Mouse (Mus musculus): Measurements from ENCODE around the gene Scly. TPM values are rescaled to one million over a fixed set of nuclear protein-coding genes. Genes with fewer than 3 reads are reported as not detected.

The Scly gene
- polyA plus RNA-seq, 1 experiment, result 19.2 TPM

DNA sequence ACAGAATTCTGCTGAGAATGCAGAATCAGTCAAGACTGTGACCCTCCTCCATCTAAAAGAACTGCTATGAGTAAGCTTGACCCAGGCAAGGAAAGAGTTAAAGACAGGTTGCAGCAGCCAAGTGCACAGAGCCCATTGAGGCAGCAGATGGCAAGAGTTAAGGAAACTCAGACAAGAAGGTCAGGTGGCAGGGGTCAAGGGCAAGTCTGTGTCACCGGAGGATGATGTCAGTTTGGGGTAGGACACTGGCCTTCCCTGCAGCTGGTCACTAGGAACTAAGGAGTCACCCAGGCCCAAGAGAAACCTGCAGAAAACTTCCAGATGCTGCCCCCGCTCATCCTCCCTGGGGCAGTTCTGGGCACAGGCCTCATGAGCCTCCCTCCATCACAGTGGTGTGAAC is 26.5 kb downstream of the Scly start:
- no peaks in the 10 kb centered on the region for H3K27me3 ChIP-seq (ENCODE audit: control insufficient read depth, insufficient read depth, low read length, poor library complexity, severe bottlenecking)
- H3K4me1 ChIP-seq (ENCODE audit: control insufficient read depth, insufficient read depth, low read length), result no peaks in the 10 kb centered on the region
- H3K9ac ChIP-seq (ENCODE audit: low read depth, poor library complexity, severe bottlenecking), result no peak overlapping the region
- TF ChIP-seq CTCF (IDR thresholded peaks at IDR 0.05; ENCODE audit: low read depth, low read length), result no peak
- TF ChIP-seq EP300 (IDR thresholded peaks at IDR 0.05; ENCODE audit: insufficient read depth, low read depth, low read length), result no peak
- TF ChIP-seq POLR2A (IDR thresholded peaks at IDR 0.05; ENCODE audit: insufficient read depth, low read length), result no peak
- no peaks in the 10 kb centered on the region for H3K9me3 ChIP-seq (replicated peaks; ENCODE audit: control insufficient read depth, insufficient read depth, low read length, poor library complexity, severe bottlenecking)
- H3K27ac ChIP-seq (ENCODE audit: insufficient read depth, low read length), result no peak overlapping the region
- H3K36me3 ChIP-seq (ENCODE audit: control insufficient read depth, insufficient read depth, low read length, poor library complexity, severe bottlenecking), result no peaks in the 10 kb centered on the region
- H3K4me3 ChIP-seq (ENCODE audit: low read depth, low read length), result no peak overlapping the region

GRCm38 (mm10) chr1:91325488-91326042 is 27.4 kb downstream of the Scly start:
- TF ChIP-seq CTCF (IDR thresholded peaks at IDR 0.05; ENCODE audit: low read depth, low read length) (no peak), POLR2A (IDR thresholded peaks at IDR 0.05; ENCODE audit: insufficient read depth, low read length) (no peak), EP300 (IDR thresholded peaks at IDR 0.05; ENCODE audit: insufficient read depth, low read depth, low read length) (no peak)
- Histone ChIP-seq H3K4me1 (ENCODE audit: control insufficient read depth, insufficient read depth, low read length) (no peaks in the 10 kb centered on the region), H3K27me3 (ENCODE audit: control insufficient read depth, insufficient read depth, low read length, poor library complexity, severe bottlenecking) (no peaks in the 10 kb centered on the region)

GRCm38 (mm10) chr1:91332102-91332501 is 34.0 kb downstream of the Scly start:
- no peaks in the 10 kb centered on the region for H3K4me1 ChIP-seq (ENCODE audit: control insufficient read depth, insufficient read depth, low read length)
- no peak overlapping the region for H3K4me3 ChIP-seq (ENCODE audit: low read depth, low read length)
- no peaks in the 10 kb centered on the region for H3K9me3 ChIP-seq (replicated peaks; ENCODE audit: control insufficient read depth, insufficient read depth, low read length, poor library complexity, severe bottlenecking)
- H3K27ac ChIP-seq (ENCODE audit: insufficient read depth, low read length), result no peak overlapping the region
- no peaks in the 10 kb centered on the region for H3K36me3 ChIP-seq (ENCODE audit: control insufficient read depth, insufficient read depth, low read length, poor library complexity, severe bottlenecking)
- no peak overlapping the region for H3K9ac ChIP-seq (ENCODE audit: low read depth, poor library complexity, severe bottlenecking)
- TF ChIP-seq POLR2A (IDR thresholded peaks at IDR 0.05; ENCODE audit: insufficient read depth, low read length), result no peak
- H3K27me3 ChIP-seq (ENCODE audit: control insufficient read depth, insufficient read depth, low read length, poor library complexity, severe bottlenecking), result no peaks in the 10 kb centered on the region

More at GRCm38 (mm10) chr1:91325488-91326042, 27.4 kb downstream of the Scly start:
- Histone ChIP-seq H3K9me3 (replicated peaks; ENCODE audit: control insufficient read depth, insufficient read depth, low read length, poor library complexity, severe bottlenecking) (no peaks in the 10 kb centered on the region), H3K9ac (ENCODE audit: low read depth, poor library complexity, severe bottlenecking) (no peak overlapping the region), H3K27ac (ENCODE audit: insufficient read depth, low read length) (no peak overlapping the region), H3K36me3 (ENCODE audit: control insufficient read depth, insufficient read depth, low read length, poor library complexity, severe bottlenecking) (no peaks in the 10 kb centered on the region), H3K4me3 (ENCODE audit: low read depth, low read length) (no peak overlapping the region)

- Histone ChIP-seq H3K9ac (ENCODE audit: low read depth, poor library complexity, severe bottlenecking) (no peak overlapping the region), H3K27ac (ENCODE audit: insufficient read depth, low read length) (no peak overlapping the region), H3K4me1 (ENCODE audit: control insufficient read depth, insufficient read depth, low read length) (no peaks in the 10 kb centered on the region), H3K9me3 (replicated peaks; ENCODE audit: control insufficient read depth, insufficient read depth, low read length, poor library complexity, severe bottlenecking) (no peaks in the 10 kb centered on the region), H3K36me3 (ENCODE audit: control insufficient read depth, insufficient read depth, low read length, poor library complexity, severe bottlenecking) (no peaks in the 10 kb centered on the region), H3K27me3 (ENCODE audit: control insufficient read depth, insufficient read depth, low read length, poor library complexity, severe bottlenecking) (no peaks in the 10 kb centered on the region), H3K4me3 (ENCODE audit: low read depth, low read length) (no peak overlapping the region)
- TF ChIP-seq POLR2A (IDR thresholded peaks at IDR 0.05; ENCODE audit: insufficient read depth, low read length), result no peak
- no peak for TF ChIP-seq EP300 (IDR thresholded peaks at IDR 0.05; ENCODE audit: insufficient read depth, low read depth, low read length)
- TF ChIP-seq CTCF (IDR thresholded peaks at IDR 0.05; ENCODE audit: low read depth, low read length), result no peak
Observed at GRCm38 (mm10) chr1:91333582-91333981, 35.4 kb downstream of the Scly start.

DNA sequence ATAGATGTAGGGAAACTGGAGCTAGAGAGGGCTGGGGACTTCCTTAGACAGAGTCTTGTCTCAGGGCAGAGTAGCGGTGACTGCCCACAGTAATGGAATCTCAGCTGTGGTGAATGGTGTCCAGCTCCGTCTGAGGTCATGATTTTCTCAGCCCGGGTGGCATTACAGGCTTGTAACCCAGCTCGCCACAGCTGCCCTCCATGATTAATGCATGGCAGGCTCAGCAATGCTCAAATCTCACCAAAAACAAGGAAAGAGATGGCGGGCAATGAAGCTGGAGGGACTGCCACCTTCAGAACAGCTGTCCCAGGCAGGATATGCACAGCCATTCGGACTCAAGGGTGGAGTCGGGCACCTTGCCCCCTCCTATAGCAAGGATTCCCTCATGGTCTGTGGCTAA is 39.2 kb downstream of the Scly start:
- Histone ChIP-seq H3K9ac (ENCODE audit: low read depth, poor library complexity, severe bottlenecking) (no peak overlapping the region), H3K27me3 (ENCODE audit: control insufficient read depth, insufficient read depth, low read length, poor library complexity, severe bottlenecking) (no peaks in the 10 kb centered on the region), H3K4me3 (ENCODE audit: low read depth, low read length) (no peak overlapping the region), H3K9me3 (replicated peaks; ENCODE audit: control insufficient read depth, insufficient read depth, low read length, poor library complexity, severe bottlenecking) (no peaks in the 10 kb centered on the region), H3K27ac (ENCODE audit: insufficient read depth, low read length) (no peak overlapping the region), H3K4me1 (ENCODE audit: control insufficient read depth, insufficient read depth, low read length) (no peaks in the 10 kb centered on the region), H3K36me3 (ENCODE audit: control insufficient read depth, insufficient read depth, low read length, poor library complexity, severe bottlenecking) (no peaks in the 10 kb centered on the region)
- TF ChIP-seq EP300 (IDR thresholded peaks at IDR 0.05; ENCODE audit: insufficient read depth, low read depth, low read length), result no peak
- TF ChIP-seq CTCF (IDR thresholded peaks at IDR 0.05; ENCODE audit: low read depth, low read length), result no peak
- no peak for TF ChIP-seq POLR2A (IDR thresholded peaks at IDR 0.05; ENCODE audit: insufficient read depth, low read length)

DNA sequence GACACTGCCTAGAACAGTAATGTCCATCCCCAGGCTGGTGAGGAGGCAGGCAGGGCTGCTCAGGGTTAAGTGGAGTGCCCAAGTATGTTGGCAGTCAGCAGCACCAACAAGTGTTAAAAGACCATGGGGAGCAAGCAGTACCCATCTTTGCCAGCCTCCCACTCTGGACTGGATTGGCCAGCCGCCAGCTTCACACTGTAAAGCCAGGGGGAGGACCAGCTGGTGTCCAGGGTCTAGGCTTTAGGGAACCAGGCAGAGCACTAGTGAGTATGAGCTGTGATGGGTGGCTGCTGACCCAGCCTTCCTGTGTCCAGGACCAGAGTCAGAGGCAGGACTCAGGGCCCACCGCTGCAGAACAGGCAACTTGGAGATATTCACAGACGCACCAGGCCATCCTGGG is 45.9 kb downstream of the Scly start:
- Histone ChIP-seq H3K36me3 (ENCODE audit: control insufficient read depth, insufficient read depth, low read length, poor library complexity, severe bottlenecking) (no peaks in the 10 kb centered on the region), H3K27me3 (ENCODE audit: control insufficient read depth, insufficient read depth, low read length, poor library complexity, severe bottlenecking) (no peaks in the 10 kb centered on the region; the same call in 1 of the 2 replicates), H3K9me3 (replicated peaks; ENCODE audit: control insufficient read depth, insufficient read depth, low read length, poor library complexity, severe bottlenecking) (no peaks in the 10 kb centered on the region), H3K4me1 (ENCODE audit: control insufficient read depth, insufficient read depth, low read length) (no peaks in the 10 kb centered on the region), H3K9ac (ENCODE audit: low read depth, poor library complexity, severe bottlenecking) (no peak overlapping the region), H3K4me3 (ENCODE audit: low read depth, low read length) (no peak overlapping the region), H3K27ac (ENCODE audit: insufficient read depth, low read length) (no peak overlapping the region)
- no peak for TF ChIP-seq EP300 (IDR thresholded peaks at IDR 0.05; ENCODE audit: insufficient read depth, low read depth, low read length)
- no peak for TF ChIP-seq CTCF (IDR thresholded peaks at IDR 0.05; ENCODE audit: low read depth, low read length)
- TF ChIP-seq POLR2A (IDR thresholded peaks at IDR 0.05; ENCODE audit: insufficient read depth, low read length), result no peak

All from ES-Bruce4 (cell line).